Mouse (Mus musculus) G1E (cell line): ENCODE data around the gene Lrrc1.

Experiments used
- CTCF ChIP-seq: IDR thresholded peaks from 2 replicates; pipeline ENCODE4 v1.5.1; 2012; ENCODE audit warnings: low read depth, low read length, inconsistent platforms, mixed read lengths
- GATA1 ChIP-seq: IDR thresholded peaks from 2 replicates; pipeline ENCODE4 v1.6.1; 2012; ENCODE audit warnings: borderline replicate concordance, low read length, inconsistent platforms, mixed read lengths
- TAL1 ChIP-seq: conservative IDR thresholded peaks from 2 replicates; pipeline ENCODE4 v1.6.1; 2012; ENCODE audit warnings: low read depth, low read length, inconsistent platforms, mixed read lengths

GRCm38 (mm10) chr9:77551036-77551512 is 6.4 kb upstream of the Lrrc1 start:
- TF ChIP-seq CTCF: no peak
- TF ChIP-seq GATA1: no peak
- TF ChIP-seq TAL1: no peak
